8 mouse cellular contexts compared by ENCODE assay signal in the genomic region with DNA sequence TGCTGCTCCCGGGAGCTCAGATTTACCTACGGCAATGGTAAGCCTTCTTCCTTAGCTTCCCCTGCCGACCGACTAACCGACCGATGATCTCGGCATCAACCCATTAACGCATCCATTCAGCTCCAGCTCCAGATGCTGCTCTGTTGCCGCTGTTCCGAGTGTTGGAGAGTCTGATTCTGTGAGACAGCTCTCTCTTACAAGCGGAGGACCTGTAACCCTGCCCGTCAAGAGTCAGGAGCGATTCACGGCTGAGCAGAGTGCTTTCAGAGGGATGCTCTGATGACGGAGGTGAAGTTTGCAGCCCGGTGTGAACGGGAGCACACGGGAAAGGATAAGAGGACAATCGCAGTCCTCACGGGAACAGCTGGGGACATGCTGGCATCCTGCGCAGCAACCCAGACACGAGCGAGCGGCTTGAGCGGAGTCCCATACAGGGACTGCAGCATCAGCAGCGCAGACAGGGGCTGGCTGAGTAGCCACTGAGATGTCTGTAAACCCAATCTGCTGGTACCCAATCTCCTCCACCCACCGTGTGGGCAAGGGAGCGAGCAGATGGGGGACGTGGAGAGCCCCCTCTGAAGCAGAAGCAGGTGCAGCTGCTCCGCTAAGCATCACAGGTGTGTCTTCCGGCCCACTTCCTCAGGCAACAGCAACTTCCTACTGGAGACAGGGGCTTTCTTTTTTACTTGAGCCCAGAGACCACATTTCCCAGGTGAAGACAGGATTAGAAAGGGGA.
A peak's percentile ranks its signal among the peaks of the same experiment; 100 is the strongest.
DNase-seq lines count a peak whose midpoint lies in the region; ATAC-seq lines count a peak whose summit lies in the region.

No protein-coding gene starts in this region.

- peak; percentile 52 for DNase-seq in intestine, embryonic 14.5 days (ENCODE audit: low spot score)
- peak; percentile 35 for DNase-seq in embryo, embryonic 10 days (ENCODE audit: low spot score)
- peak; percentile 57 for DNase-seq in hindbrain, embryonic 11.5 days (ENCODE audit: low spot score)
- no peak for DNase-seq in spleen, adult 12 weeks (ENCODE audit: low spot score)
- DNase-seq in frontal cortex, postnatal 14 days (ENCODE audit: low spot score in 2 of 2): no peak
- DNase-seq in urinary bladder, postnatal 14 days (ENCODE audit: low spot score): no peak

- H3K27me3 ChIP-seq in intestine, embryonic 14.5 days (replicated peaks; ENCODE audit: control insufficient read depth, insufficient read depth, low read length): 0 out of 2 replicates have a peak, but pooled peaks cover 2% of the 10 kb centered on the region
- H3K27me3 ChIP-seq in intestine, embryonic 16.5 days (replicated peaks; ENCODE audit: control insufficient read depth, insufficient read depth, low read length): 0 out of 2 replicates have a peak, but pooled peaks cover 2% of the 10 kb centered on the region
- H3K27me3 ChIP-seq in hindbrain, embryonic 11.5 days (ENCODE audit: control insufficient read depth, insufficient read depth, low read length): no peaks in the 10 kb centered on the region
- 0 out of 2 replicates have a peak, but pooled peaks cover 8% of the 10 kb centered on the region for H3K27me3 ChIP-seq in neural tube, embryonic 13.5 days

- ATAC-seq in intestine, embryonic 14.5 days (replicated peaks; ENCODE audit: low FRiP score, low TSS enrichment, low read depth): 0 out of 2 replicates have a peak, but pooled peaks have one; percentile 48
- ATAC-seq in intestine, embryonic 16.5 days: no peak
- peak; percentile 39 for ATAC-seq in hindbrain, embryonic 11.5 days (ENCODE audit: low FRiP score)
- peak; percentile 49; the same call in 1 of the 2 replicates for ATAC-seq in neural tube, embryonic 13.5 days (ENCODE audit: low read depth)

- H3K27ac ChIP-seq in intestine, embryonic 14.5 days (ENCODE audit: low read depth): no peak overlapping the region
- no peak overlapping the region for H3K27ac ChIP-seq in intestine, embryonic 16.5 days (ENCODE audit: low read length)
- H3K27ac ChIP-seq in hindbrain, embryonic 11.5 days (ENCODE audit: low read depth, low read length): peak overlapping the region; percentile 56
- H3K27ac ChIP-seq in neural tube, embryonic 13.5 days (replicated peaks): peak overlapping the region; percentile 81

- H3K4me2 ChIP-seq in intestine, embryonic 14.5 days (ENCODE audit: low read length): peak overlapping the region; percentile 34
- H3K4me2 ChIP-seq in intestine, embryonic 16.5 days (ENCODE audit: low read depth, low read length): no peak overlapping the region
- peak overlapping the region; percentile 52 for H3K4me2 ChIP-seq in hindbrain, embryonic 11.5 days (replicated peaks; ENCODE audit: low read depth, low read length)
- peak overlapping the region; percentile 63 for H3K4me2 ChIP-seq in neural tube, embryonic 13.5 days

- no peaks in the 10 kb centered on the region for H3K36me3 ChIP-seq in intestine, embryonic 14.5 days (ENCODE audit: control insufficient read depth, insufficient read depth, low read length)
- no peaks in the 10 kb centered on the region for H3K36me3 ChIP-seq in intestine, embryonic 16.5 days (ENCODE audit: control insufficient read depth, insufficient read depth, low read length)
- no peaks in the 10 kb centered on the region for H3K36me3 ChIP-seq in hindbrain, embryonic 11.5 days (ENCODE audit: control insufficient read depth, insufficient read depth, low read length)
- H3K36me3 ChIP-seq in neural tube, embryonic 13.5 days: no peaks in the 10 kb centered on the region

- H3K9me3 ChIP-seq in intestine, embryonic 14.5 days (ENCODE audit: control insufficient read depth, low read length): no peaks in the 10 kb centered on the region
- H3K9me3 ChIP-seq in intestine, embryonic 16.5 days (ENCODE audit: control insufficient read depth, low read length): no peaks in the 10 kb centered on the region
- no peaks in the 10 kb centered on the region for H3K9me3 ChIP-seq in hindbrain, embryonic 11.5 days (ENCODE audit: control insufficient read depth, low read length)
- H3K9me3 ChIP-seq in neural tube, embryonic 13.5 days: no peaks in the 10 kb centered on the region

- H3K9ac ChIP-seq in intestine, embryonic 14.5 days (ENCODE audit: low read length): no peak overlapping the region
- no peak overlapping the region for H3K9ac ChIP-seq in intestine, embryonic 16.5 days (ENCODE audit: low read depth, low read length)
- H3K9ac ChIP-seq in hindbrain, embryonic 11.5 days (ENCODE audit: low read depth, low read length): peak overlapping the region; percentile 52
- H3K9ac ChIP-seq in neural tube, embryonic 13.5 days: peak overlapping the region; percentile 70

- WGBS in intestine, embryonic 14.5 days: 54% methylated on average over 31 of the region's 31 CpGs
- WGBS in intestine, embryonic 16.5 days: 45% methylated on average over 31 of the region's 31 CpGs
- 34% methylated on average over 31 of the region's 31 CpGs for WGBS in hindbrain, embryonic 11.5 days
- 17% methylated on average over 31 of the region's 31 CpGs for WGBS in neural tube, embryonic 13.5 days

- no peak overlapping the region for H3K4me3 ChIP-seq in intestine, embryonic 14.5 days (ENCODE audit: low read depth, low read length)
- H3K4me3 ChIP-seq in intestine, embryonic 16.5 days (ENCODE audit: low read length): no peak overlapping the region
- H3K4me3 ChIP-seq in hindbrain, embryonic 11.5 days (ENCODE audit: low read depth, low read length): peak overlapping the region; percentile 25
- peak overlapping the region; percentile 42 for H3K4me3 ChIP-seq in neural tube, embryonic 13.5 days

- 0 out of 2 replicates have a peak, but pooled peaks cover 4% of the 10 kb centered on the region for H3K4me1 ChIP-seq in intestine, embryonic 14.5 days (replicated peaks; ENCODE audit: control insufficient read depth, insufficient read depth, low read length)
- H3K4me1 ChIP-seq in intestine, embryonic 16.5 days (ENCODE audit: control insufficient read depth, insufficient read depth, low read length): no peaks in the 10 kb centered on the region
- H3K4me1 ChIP-seq in hindbrain, embryonic 11.5 days (replicated peaks; ENCODE audit: control insufficient read depth, insufficient read depth, low read length): peaks cover 14% of the 10 kb centered on the region
- H3K4me1 ChIP-seq in neural tube, embryonic 13.5 days (replicated peaks): peaks cover 56% of the 10 kb centered on the region

Comparison
In these comparisons a context has a peak if more than half of its experiments do, and no peak if none do; other contexts are left out.
1. DNase-seq: peak in intestine, embryonic 14.5 days (single experiment), embryo, embryonic 10 days (single experiment) and hindbrain, embryonic 11.5 days (single experiment); none in spleen, adult 12 weeks (single experiment), frontal cortex, postnatal 14 days (0 of 2) and urinary bladder, postnatal 14 days (single experiment).
2. H3K27ac ChIP-seq: peak in hindbrain, embryonic 11.5 days (single experiment) and neural tube, embryonic 13.5 days (single experiment); none in intestine, embryonic 14.5 days (single experiment) and intestine, embryonic 16.5 days (single experiment).
3. H3K4me3 ChIP-seq: peak in hindbrain, embryonic 11.5 days (single experiment) and neural tube, embryonic 13.5 days (single experiment); none in intestine, embryonic 14.5 days (single experiment) and intestine, embryonic 16.5 days (single experiment).
4. H3K9ac ChIP-seq: peak in hindbrain, embryonic 11.5 days (single experiment) and neural tube, embryonic 13.5 days (single experiment); none in intestine, embryonic 14.5 days (single experiment) and intestine, embryonic 16.5 days (single experiment).